Mouse (Mus musculus): ENCODE data around the gene Gdpgp1. TPM values are rescaled to one million over a fixed set of nuclear protein-coding genes. Genes with fewer than 3 reads are reported as not detected.

Gene Gdpgp1
- polyA plus RNA-seq (2015; fragmentation: Nextera tagmentation; extraction: Ambion mirVana): 2.4 and 3.0 TPM in 2 replicates

DNA sequence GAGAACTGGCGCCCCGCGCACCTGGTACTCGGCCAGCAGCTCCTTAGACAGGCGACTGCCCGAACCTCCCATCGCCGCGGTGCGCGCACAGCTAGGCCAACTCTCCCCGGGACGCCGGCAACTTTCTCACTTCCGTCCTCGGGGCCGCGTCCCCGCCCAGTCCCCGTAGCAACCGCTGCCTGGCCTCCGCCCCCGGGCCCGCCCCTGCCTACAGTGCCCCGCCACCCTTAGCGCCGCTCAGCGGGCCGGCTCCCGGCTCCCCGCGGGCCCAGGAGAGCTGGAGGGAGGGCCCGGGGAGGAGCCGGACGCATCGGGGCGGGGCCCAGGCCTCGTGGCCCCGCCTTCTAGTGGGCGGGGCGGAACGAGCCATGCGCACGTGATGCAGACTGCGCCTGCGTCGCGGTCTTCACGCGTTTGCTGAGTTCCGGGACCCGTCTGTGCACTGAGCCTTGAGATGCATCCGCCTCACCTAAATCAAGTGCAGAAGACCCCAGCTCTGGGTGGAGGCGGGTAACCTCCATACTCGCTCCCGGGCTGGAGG is at the start of gene Gdpgp1, which contains the start of gene Cib1:
Gene Gdpgp1, plus strand, starts transcription at position 377 of the 541 bp plus-strand sequence.
Gene Cib1, minus strand, starts transcription at position 325 of the 541 bp plus-strand sequence.
- 1% methylated on average over 56 of the region's 56 CpGs for WGBS (ENCODE audit: insufficient replicate concordance)

DNA sequence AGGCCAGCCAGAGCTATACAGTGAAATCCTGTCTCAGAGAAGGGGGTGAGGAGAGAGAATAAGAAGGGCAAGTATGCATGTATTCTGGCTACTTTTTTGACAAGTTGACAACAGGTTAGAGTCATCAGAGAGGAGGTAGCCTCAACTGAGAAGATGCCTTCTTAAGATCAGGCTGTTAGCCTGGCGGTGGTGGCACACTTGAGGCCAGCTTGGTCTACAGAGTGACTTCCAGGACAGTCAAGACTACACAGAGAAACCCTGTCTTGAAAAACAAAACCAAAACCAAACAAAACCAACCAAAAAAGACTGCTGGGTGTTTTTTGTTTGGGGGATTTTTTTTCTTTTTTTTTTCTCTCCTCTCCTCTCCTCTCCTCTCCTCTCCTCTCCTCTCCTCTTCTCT is 49.2 kb upstream of the Gdpgp1 start:
- no peak for ATAC-seq (ENCODE audit: low read depth)
- H3K27ac ChIP-seq: peak overlapping the region; percentile 50; the same call in 1 of the 2 replicates
- H3K36me3 ChIP-seq: no peaks in the 10 kb centered on the region
- DNase-seq: no peak
- peaks cover 6% of the 10 kb centered on the region; the same call in 1 of the 2 replicates for H3K27me3 ChIP-seq
- H3K9me3 ChIP-seq (replicated peaks): no peaks in the 10 kb centered on the region
- H3K4me1 ChIP-seq (replicated peaks): peaks cover 77% of the 10 kb centered on the region
- no peak overlapping the region for H3K4me3 ChIP-seq (replicated peaks)
- WGBS (ENCODE audit: insufficient replicate concordance): 71% methylated on average over 1 of the region's 1 CpGs
- H3K9ac ChIP-seq: no peak overlapping the region
- H3K4me2 ChIP-seq: no peak overlapping the region

More for the DNA sequence above, at the start of gene Gdpgp1, which contains the start of gene Cib1:
- peak within 1 kb of the TSS; percentile 93 for H3K27ac ChIP-seq
- DNase-seq: peak; percentile 98
- peaks cover 13% of the 10 kb centered on the region for H3K36me3 ChIP-seq
- H3K27me3 ChIP-seq: no peaks in the 10 kb centered on the region
- ATAC-seq (ENCODE audit: low read depth): peak; percentile 99
- H3K9me3 ChIP-seq (replicated peaks): no peaks in the 10 kb centered on the region
- H3K4me1 ChIP-seq (replicated peaks): peaks cover 58% of the 10 kb centered on the region
- peak within 1 kb of the TSS; percentile 77 for H3K4me3 ChIP-seq (replicated peaks)
- H3K4me2 ChIP-seq: peak within 1 kb of the TSS; percentile 96
- peak within 1 kb of the TSS; percentile 90 for H3K9ac ChIP-seq

DNA sequence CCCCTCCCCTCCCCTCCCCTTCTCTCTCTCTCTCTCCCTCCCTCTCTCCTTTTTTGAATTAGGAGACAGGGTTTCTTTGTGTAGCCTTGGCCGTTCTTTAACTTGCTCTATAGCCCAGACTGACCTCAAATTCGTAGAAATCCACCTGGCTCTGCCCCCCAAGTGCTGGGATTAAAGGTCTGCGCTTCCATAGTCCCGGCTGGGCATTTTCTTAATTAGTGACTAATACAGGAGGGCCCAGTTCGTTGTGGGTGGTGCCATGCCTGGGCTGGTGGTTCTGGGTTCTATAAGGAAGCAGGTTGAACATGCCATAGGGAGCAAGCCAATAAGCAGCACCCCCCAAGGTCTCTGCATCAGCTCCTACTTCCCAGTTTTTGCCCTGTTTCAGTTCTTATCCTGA is 48.7 kb upstream of the Gdpgp1 start:
- Histone ChIP-seq H3K4me3 (replicated peaks) (no peak overlapping the region), H3K9me3 (replicated peaks) (no peaks in the 10 kb centered on the region), H3K4me1 (replicated peaks) (peaks cover 82% of the 10 kb centered on the region), H3K9ac (0 out of 2 replicates have a peak overlapping the region, but pooled peaks have one; percentile 26), H3K4me2 (no peak overlapping the region), H3K27ac (peak overlapping the region; percentile 43), H3K36me3 (no peaks in the 10 kb centered on the region), H3K27me3 (peaks cover 6% of the 10 kb centered on the region; the same call in 1 of the 2 replicates)
- DNase-seq (no peak), ATAC-seq (ENCODE audit: low read depth) (no peak)
- 65% methylated on average over 5 of the region's 5 CpGs for WGBS (ENCODE audit: insufficient replicate concordance)

DNA sequence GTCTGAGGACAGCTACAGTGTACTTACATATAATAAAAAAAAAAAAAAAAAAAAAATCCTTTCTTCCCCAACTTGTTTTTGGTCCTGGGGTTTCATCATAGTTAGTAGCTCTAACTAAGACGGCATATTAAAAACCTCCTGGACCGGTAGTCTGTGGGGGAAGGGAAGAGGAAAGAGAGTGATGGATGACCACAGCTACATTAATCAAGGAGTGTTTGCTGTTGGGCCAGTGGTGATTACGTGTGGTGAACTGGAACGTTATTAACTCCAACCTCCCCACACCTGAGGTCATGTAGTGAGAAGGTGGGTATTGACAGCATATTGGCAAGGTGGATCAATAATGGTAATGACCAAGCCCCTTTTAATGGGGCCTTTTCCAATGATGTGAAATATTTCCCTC is 48.1 kb upstream of the Gdpgp1 start:
- WGBS (ENCODE audit: insufficient replicate concordance): 53% methylated on average over 4 of the region's 4 CpGs
- Histone ChIP-seq H3K9me3 (replicated peaks) (no peaks in the 10 kb centered on the region), H3K4me2 (no peak overlapping the region), H3K4me1 (replicated peaks) (peaks cover 87% of the 10 kb centered on the region), H3K36me3 (no peaks in the 10 kb centered on the region), H3K9ac (no peak overlapping the region), H3K27ac (peak overlapping the region; percentile 87), H3K27me3 (peaks cover 6% of the 10 kb centered on the region; the same call in 1 of the 2 replicates), H3K4me3 (replicated peaks) (no peak overlapping the region)
- ATAC-seq (ENCODE audit: low read depth): no peak
- no peak for DNase-seq

DNA sequence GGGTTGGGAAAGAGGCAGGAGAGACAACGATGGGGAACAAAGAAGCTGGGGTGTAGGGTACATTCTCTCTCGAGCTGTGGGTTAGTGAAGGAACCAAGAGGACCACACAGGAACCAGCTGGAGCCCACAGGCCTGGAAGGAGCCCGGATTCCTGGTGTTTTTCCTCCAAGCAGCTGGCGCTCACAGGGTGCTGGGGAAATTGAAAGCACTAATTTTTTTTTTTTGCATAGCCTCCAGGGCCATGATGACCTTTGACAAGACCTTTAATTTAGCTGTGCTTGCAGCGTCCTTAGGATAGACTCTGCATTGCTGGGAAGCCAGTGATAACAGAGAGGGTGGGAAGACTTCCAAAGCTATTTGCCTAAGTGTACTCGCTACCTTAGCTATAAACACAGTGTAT is 47.7 kb upstream of the Gdpgp1 start:
- 49% methylated on average over 6 of the region's 6 CpGs for WGBS (ENCODE audit: insufficient replicate concordance)
- H3K4me1 ChIP-seq (replicated peaks): peaks cover 92% of the 10 kb centered on the region

DNA sequence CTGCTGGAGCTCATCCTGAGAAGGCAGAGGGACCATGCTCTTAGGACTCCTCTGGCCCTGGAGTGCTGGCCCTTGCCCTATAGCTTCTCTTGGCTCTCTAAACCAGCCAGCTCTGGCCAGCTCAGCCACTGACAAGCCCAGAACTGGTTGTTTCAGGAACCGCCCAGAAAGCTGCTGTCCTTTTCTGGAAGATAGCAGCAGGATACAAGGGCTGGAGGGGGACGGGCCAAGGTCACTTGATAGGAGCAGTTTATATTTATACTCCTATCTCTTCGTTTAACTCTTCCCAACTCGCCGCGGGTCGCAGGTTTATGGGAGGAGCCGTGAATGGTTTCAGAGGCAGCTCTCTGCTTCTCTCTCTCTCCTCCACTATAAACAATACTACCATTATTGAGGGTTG is 46.6 kb upstream of the Gdpgp1 start:
- Histone ChIP-seq H3K4me1 (replicated peaks) (peaks cover 93% of the 10 kb centered on the region), H3K4me3 (replicated peaks) (peak overlapping the region; percentile 70), H3K27ac (peak overlapping the region; percentile 87), H3K4me2 (peak overlapping the region; percentile 92), H3K27me3 (peaks cover 6% of the 10 kb centered on the region; the same call in 1 of the 2 replicates), H3K9ac (peak overlapping the region; percentile 82), H3K36me3 (no peaks in the 10 kb centered on the region), H3K9me3 (replicated peaks) (no peaks in the 10 kb centered on the region)
- DNase-seq (peak; percentile 83), ATAC-seq (ENCODE audit: low read depth) (peak; percentile 88)
- 4% methylated on average over 8 of the region's 8 CpGs for WGBS (ENCODE audit: insufficient replicate concordance)

More for the DNA sequence above, 47.7 kb upstream of the Gdpgp1 start:
- peak overlapping the region; percentile 87 for H3K27ac ChIP-seq
- 0 out of 2 replicates have a peak overlapping the region, but pooled peaks have one; percentile 13 for H3K4me2 ChIP-seq
- peaks cover 6% of the 10 kb centered on the region; the same call in 1 of the 2 replicates for H3K27me3 ChIP-seq
- ATAC-seq (ENCODE audit: low read depth) (no peak), DNase-seq (no peak)
- H3K4me3 ChIP-seq (replicated peaks): no peak overlapping the region
- H3K9ac ChIP-seq: peak overlapping the region; percentile 82
- H3K36me3 ChIP-seq: no peaks in the 10 kb centered on the region
- no peaks in the 10 kb centered on the region for H3K9me3 ChIP-seq (replicated peaks)

DNA sequence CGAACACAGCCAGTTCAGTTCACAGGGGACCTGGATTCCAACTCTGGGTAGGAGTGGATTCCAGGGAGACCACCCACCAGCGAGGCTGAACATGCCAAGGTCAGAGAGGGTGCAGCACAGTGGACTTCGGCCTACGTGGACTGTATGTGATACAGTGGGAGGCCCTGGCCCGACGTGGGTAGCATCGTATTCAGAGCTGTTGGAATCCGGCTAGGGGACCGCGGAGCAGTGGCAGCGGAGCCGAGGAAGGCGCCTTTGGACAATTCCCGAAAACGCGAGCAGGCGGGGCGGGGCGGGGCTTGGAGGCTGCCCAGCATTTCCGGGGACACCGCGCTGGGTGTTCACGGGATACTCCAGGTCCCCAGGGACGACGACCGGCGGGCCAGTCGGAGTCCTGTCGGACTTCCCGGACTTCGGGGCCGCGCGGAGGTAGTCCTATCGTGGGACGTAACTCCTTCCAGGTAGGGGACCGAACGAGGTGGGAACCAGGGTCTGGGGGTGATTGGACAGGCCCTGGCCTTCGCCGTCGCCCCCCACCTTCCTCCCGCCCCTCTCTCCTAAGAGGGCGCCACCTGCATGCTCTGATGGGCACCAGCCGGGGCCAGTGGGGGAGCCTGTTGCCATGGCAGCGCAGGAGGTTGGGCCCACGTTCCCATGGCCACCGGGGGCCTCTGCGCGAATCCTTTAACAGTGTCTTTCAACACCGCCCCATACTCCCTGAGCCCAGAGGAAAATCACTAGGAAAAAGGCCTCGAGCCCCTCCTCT is 46.0 kb upstream of the Gdpgp1 start, which contains the start of gene Sema4b:
Gene Sema4b, plus strand, starts transcription at position 311 of the 766 bp plus-strand sequence.
- H3K9ac ChIP-seq: peak within 1 kb of the TSS; percentile 82
- H3K4me1 ChIP-seq (replicated peaks): peaks cover 93% of the 10 kb centered on the region
- no peaks in the 10 kb centered on the region for H3K9me3 ChIP-seq (replicated peaks)
- H3K4me2 ChIP-seq: peak within 1 kb of the TSS; percentile 92
- H3K27ac ChIP-seq: peak within 1 kb of the TSS; percentile 87
- DNase-seq (peak; percentile 73), ATAC-seq (ENCODE audit: low read depth) (peak; percentile 69)
- peak within 1 kb of the TSS; percentile 70 for H3K4me3 ChIP-seq (replicated peaks)
- H3K27me3 ChIP-seq: peaks cover 6% of the 10 kb centered on the region; the same call in 1 of the 2 replicates
- no peaks in the 10 kb centered on the region for H3K36me3 ChIP-seq
- WGBS (ENCODE audit: insufficient replicate concordance): 3% methylated on average over 51 of the region's 51 CpGs

DNA sequence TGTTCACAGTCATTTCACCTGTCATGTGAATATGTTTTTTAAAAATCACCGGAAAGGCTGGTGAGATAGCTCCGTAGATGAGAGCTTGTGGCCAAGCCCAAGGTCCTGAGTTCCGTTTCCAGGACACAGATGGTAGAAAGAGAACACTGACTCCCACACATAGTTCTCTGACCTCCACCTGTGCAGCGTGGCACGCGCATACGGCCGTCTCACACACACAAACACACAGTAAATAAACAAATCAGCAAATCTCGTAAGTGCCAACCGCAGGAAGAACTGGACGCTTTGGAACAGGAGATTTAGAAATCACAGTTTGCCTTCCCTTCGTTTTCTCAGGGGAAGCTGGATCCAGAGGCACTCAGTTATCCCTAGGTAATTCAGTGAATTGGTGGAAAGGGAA is 45.2 kb upstream of the Gdpgp1 start:
- 76% methylated on average over 12 of the region's 12 CpGs for WGBS (ENCODE audit: insufficient replicate concordance)
- Histone ChIP-seq H3K4me2 (peak overlapping the region; percentile 92), H3K9ac (peak overlapping the region; percentile 82), H3K27me3 (peaks cover 6% of the 10 kb centered on the region; the same call in 1 of the 2 replicates), H3K4me1 (replicated peaks) (peaks cover 93% of the 10 kb centered on the region), H3K27ac (peak overlapping the region; percentile 87), H3K9me3 (replicated peaks) (no peaks in the 10 kb centered on the region), H3K4me3 (replicated peaks) (peak overlapping the region; percentile 70), H3K36me3 (no peaks in the 10 kb centered on the region)
- DNase-seq (no peak), ATAC-seq (ENCODE audit: low read depth) (no peak)

DNA sequence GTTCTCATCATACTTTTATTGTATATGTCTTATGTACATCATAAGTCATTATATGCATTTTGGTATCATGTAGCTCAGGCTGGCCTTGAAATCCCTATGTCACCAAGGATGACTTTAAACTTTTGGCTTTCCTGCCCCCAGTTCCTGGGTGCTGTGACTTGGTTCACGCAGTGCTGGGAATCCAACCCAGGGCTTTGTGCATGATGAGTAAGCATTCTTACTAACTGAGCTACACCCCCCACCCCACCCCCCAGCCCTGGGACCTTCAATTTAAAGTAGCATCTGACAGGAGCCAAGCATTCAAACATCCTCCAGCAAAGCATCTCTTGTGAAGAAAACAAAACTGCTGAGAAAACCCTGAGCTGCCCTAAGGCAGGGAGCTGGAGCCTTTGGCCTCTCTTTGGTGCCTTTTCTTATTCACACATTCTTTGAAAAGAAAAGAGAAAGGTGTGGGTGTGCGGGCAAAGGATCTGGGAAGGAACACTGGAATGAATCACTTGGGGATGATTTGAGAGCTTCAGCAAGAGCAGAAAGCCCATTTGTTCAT is 44.0 kb upstream of the Gdpgp1 start:
- Histone ChIP-seq H3K36me3 (no peaks in the 10 kb centered on the region), H3K9ac (no peak overlapping the region), H3K27me3 (peaks cover 6% of the 10 kb centered on the region; the same call in 1 of the 2 replicates), H3K4me1 (replicated peaks) (peaks cover 95% of the 10 kb centered on the region), H3K27ac (0 out of 2 replicates have a peak overlapping the region, but pooled peaks have one; percentile 8), H3K4me2 (no peak overlapping the region), H3K4me3 (replicated peaks) (no peak overlapping the region), H3K9me3 (replicated peaks) (no peaks in the 10 kb centered on the region)
- no peak for ATAC-seq (ENCODE audit: low read depth)
- DNase-seq: no peak
- WGBS (ENCODE audit: insufficient replicate concordance): 81% methylated on average over 2 of the region's 2 CpGs

DNA sequence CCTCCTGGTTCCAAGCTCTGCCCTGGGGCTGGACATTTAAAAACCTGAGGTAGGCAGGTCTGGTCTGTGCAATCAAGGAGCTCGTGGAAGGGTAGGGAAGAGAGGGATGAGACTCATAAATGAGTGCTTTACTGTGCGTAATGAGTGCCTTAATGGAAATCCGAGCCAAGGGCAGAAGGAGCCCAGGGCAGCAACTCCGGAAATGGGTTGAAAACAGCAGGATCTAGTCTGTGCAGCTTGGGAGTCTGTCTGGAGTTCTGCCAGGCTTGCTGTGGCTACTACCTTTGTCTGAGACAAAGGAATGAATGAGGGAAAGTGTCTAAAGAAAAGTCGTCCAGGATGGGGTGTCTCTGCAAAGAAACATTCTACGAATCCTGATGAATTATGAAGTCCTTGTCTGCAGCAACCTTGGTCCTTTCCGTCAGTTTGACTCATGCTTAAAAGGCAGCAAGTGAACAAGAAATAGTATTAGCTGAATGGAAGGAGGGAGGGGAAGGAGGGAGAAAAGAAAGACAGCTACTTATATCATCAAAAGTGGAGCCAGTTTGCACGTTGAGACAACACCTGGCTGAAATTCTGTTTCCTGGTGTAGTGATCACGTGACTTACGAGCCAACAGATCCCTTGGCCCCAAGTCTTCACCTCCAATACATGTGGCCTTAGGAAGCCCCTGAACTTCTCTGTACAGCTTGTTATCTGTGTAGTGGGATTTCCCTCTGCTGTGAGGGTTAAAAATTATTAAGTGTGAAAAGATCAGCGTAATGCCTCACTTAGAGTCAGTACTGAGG is 43.3 kb upstream of the Gdpgp1 start:
- ATAC-seq (ENCODE audit: low read depth): no peak

More for the DNA sequence above, 43.3 kb upstream of the Gdpgp1 start:
- Histone ChIP-seq H3K4me1 (replicated peaks) (peaks cover 99% of the 10 kb centered on the region), H3K27ac (0 out of 2 replicates have a peak overlapping the region, but pooled peaks have one; percentile 8), H3K9ac (no peak overlapping the region), H3K9me3 (replicated peaks) (no peaks in the 10 kb centered on the region), H3K36me3 (no peaks in the 10 kb centered on the region), H3K27me3 (peaks cover 6% of the 10 kb centered on the region; the same call in 1 of the 2 replicates), H3K4me2 (no peak overlapping the region), H3K4me3 (replicated peaks) (no peak overlapping the region)
- no peak for DNase-seq
- WGBS (ENCODE audit: insufficient replicate concordance): 66% methylated on average over 11 of the region's 11 CpGs

All from liver, embryonic 13.5 days (tissue).